Mouse (Mus musculus): ENCODE measurements around the gene Scube2. TPM values are rescaled to one million over a fixed set of nuclear protein-coding genes. Genes with fewer than 3 reads are reported as not detected.

Gene Scube2
- polyA plus RNA-seq, 1 experiment from 2014 or later, result 0.38 TPM

DNA sequence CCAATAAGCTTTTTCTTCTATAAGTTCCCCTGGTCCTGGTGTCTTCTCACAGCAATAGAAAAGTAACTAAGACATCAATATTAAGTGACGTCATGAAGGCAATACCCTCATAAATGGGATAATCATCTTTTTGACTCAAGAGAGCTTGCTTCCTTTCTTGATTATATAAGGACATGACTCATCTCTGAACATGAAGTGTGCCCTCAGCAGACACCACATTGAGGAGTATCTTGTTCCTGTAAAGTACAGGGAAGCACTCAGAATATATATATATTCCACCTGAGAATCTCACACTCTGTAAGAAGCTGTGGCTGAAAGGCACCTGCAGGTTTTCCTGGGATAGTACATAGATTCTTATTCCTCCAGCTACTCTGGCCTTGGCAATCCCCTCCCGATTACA, 17.1 kb upstream of the Scube2 start:
- no peak overlapping the region for H3K4me2 ChIP-seq

GRCm38 (mm10) chr7:109881561-109882099, 16.2 kb upstream of the Scube2 start:
- no peaks in the 10 kb centered on the region for H3K4me1 ChIP-seq (replicated peaks; ENCODE audit: control insufficient read depth, insufficient read depth, low read length)
- H3K36me3 ChIP-seq (ENCODE audit: control insufficient read depth, insufficient read depth, low read length), result no peaks in the 10 kb centered on the region
- no peak for DNase-seq (ENCODE audit: low spot score)
- no peak overlapping the region for H3K4me3 ChIP-seq (ENCODE audit: low read depth, low read length)
- H3K9me3 ChIP-seq (ENCODE audit: control insufficient read depth, low read length), result no peaks in the 10 kb centered on the region
- no peaks in the 10 kb centered on the region for H3K27me3 ChIP-seq (replicated peaks; ENCODE audit: control insufficient read depth, insufficient read depth, low read length)
- H3K9ac ChIP-seq (ENCODE audit: low read depth, low read length), result no peak overlapping the region
- WGBS, result 54% methylated on average over 2 of the region's 2 CpGs
- no peak overlapping the region for H3K4me2 ChIP-seq
- H3K27ac ChIP-seq (ENCODE audit: low read depth, low read length), result no peak overlapping the region
- ATAC-seq (replicated peaks; ENCODE audit: low FRiP score), result no peak

More for the DNA sequence above, 17.1 kb upstream of the Scube2 start:
- Histone ChIP-seq H3K4me1 (replicated peaks; ENCODE audit: control insufficient read depth, insufficient read depth, low read length) (no peaks in the 10 kb centered on the region), H3K9me3 (ENCODE audit: control insufficient read depth, low read length) (no peaks in the 10 kb centered on the region), H3K27ac (ENCODE audit: low read depth, low read length) (no peak overlapping the region), H3K36me3 (ENCODE audit: control insufficient read depth, insufficient read depth, low read length) (no peaks in the 10 kb centered on the region), H3K4me3 (ENCODE audit: low read depth, low read length) (no peak overlapping the region), H3K27me3 (replicated peaks; ENCODE audit: control insufficient read depth, insufficient read depth, low read length) (no peaks in the 10 kb centered on the region), H3K9ac (ENCODE audit: low read depth, low read length) (no peak overlapping the region)
- ATAC-seq (replicated peaks; ENCODE audit: low FRiP score) (no peak), DNase-seq (ENCODE audit: low spot score) (no peak)
- 86% methylated on average over 2 of the region's 2 CpGs for WGBS

DNA sequence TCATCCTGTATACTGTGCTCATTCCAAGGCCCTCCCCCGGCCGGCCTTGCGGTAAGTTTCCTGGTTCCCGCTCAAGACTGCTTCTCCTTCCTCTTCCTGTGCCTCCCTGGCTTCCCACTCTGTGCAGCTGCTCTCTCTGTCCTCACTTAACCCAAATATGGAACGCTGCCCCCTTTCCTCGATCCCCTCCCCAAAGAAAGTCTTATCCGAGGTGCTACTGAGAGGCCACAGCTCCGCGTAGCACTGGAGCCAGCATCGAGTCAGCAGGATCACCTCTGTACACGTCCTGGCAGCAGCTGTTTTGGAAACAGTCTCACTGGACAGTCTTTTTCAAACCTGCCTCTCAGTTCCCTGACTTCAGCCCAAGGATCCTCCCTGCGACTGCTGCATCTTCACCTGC, 13.7 kb upstream of the Scube2 start:
- no peaks in the 10 kb centered on the region for H3K36me3 ChIP-seq (ENCODE audit: control insufficient read depth, insufficient read depth, low read length)
- H3K4me2 ChIP-seq, result no peak overlapping the region
- no peak overlapping the region for H3K27ac ChIP-seq (ENCODE audit: low read depth, low read length)
- H3K27me3 ChIP-seq (replicated peaks; ENCODE audit: control insufficient read depth, insufficient read depth, low read length), result no peaks in the 10 kb centered on the region
- H3K9me3 ChIP-seq (ENCODE audit: control insufficient read depth, low read length), result no peaks in the 10 kb centered on the region
- no peaks in the 10 kb centered on the region for H3K4me1 ChIP-seq (replicated peaks; ENCODE audit: control insufficient read depth, insufficient read depth, low read length)
- H3K4me3 ChIP-seq (ENCODE audit: low read depth, low read length), result no peak overlapping the region
- ATAC-seq (replicated peaks; ENCODE audit: low FRiP score), result no peak
- DNase-seq (ENCODE audit: low spot score), result no peak
- 45% methylated on average over 12 of the region's 12 CpGs for WGBS
- no peak overlapping the region for H3K9ac ChIP-seq (ENCODE audit: low read depth, low read length)

GRCm38 (mm10) chr7:109876085-109876484, 10.6 kb upstream of the Scube2 start:
- no peaks in the 10 kb centered on the region for H3K36me3 ChIP-seq (ENCODE audit: control insufficient read depth, insufficient read depth, low read length)
- ATAC-seq (replicated peaks; ENCODE audit: low FRiP score) (no peak), DNase-seq (ENCODE audit: low spot score) (no peak)
- no peaks in the 10 kb centered on the region; the same call in 1 of the 2 replicates for H3K27me3 ChIP-seq (replicated peaks; ENCODE audit: control insufficient read depth, insufficient read depth, low read length)
- WGBS, result 67% methylated on average over 8 of the region's 8 CpGs
- H3K4me3 ChIP-seq (ENCODE audit: low read depth, low read length), result no peak overlapping the region
- no peak overlapping the region for H3K4me2 ChIP-seq
- no peaks in the 10 kb centered on the region for H3K4me1 ChIP-seq (replicated peaks; ENCODE audit: control insufficient read depth, insufficient read depth, low read length)
- H3K27ac ChIP-seq (ENCODE audit: low read depth, low read length), result no peak overlapping the region
- H3K9me3 ChIP-seq (ENCODE audit: control insufficient read depth, low read length), result no peaks in the 10 kb centered on the region
- H3K9ac ChIP-seq (ENCODE audit: low read depth, low read length), result no peak overlapping the region

DNA sequence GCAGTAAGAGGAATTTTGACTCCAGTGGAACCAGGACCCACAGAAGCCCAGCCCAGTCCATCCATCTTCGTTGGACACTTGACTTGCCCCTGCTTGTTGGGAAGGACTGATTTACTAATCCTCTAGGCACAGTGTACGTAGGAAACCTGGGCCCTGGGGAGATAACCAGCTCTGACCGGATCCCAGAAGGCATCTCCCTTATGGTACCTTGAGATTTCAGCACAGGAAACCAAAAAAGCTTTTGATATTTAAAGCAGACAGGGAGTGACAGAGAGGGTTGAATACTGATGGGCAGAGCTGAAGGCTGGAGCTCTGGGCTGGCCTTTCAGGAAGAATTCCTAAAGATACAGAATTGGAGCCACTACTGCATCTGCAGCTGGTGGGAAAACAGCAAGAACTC, 10.1 kb upstream of the Scube2 start:
- 30% methylated on average over 3 of the region's 3 CpGs for WGBS

DNA sequence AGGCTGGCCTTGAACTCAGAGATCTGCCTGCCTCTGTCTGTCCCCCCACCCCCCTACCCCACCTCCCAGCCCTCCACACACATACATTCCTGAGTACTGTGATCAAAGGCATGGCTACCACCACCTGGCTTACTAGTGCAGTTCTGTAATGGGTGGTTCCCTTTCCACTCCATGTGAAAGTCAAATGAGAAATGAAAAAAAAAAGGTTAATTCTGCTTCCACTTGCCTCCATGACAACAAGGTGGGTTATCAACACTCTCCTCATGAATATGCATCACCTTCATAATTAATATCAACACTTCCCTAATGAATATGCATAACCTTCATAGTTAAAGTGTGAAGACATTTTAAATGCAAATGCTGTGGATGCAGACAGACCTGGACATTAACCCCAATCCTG, 9.6 kb upstream of the Scube2 start:
- H3K4me3 ChIP-seq (ENCODE audit: low read depth, low read length), result no peak overlapping the region
- ATAC-seq (replicated peaks; ENCODE audit: low FRiP score), result no peak
- H3K27ac ChIP-seq (ENCODE audit: low read depth, low read length), result no peak overlapping the region
- H3K4me1 ChIP-seq (replicated peaks; ENCODE audit: control insufficient read depth, insufficient read depth, low read length), result no peaks in the 10 kb centered on the region
- no peak overlapping the region for H3K9ac ChIP-seq (ENCODE audit: low read depth, low read length)
- H3K4me2 ChIP-seq, result no peak overlapping the region
- no peaks in the 10 kb centered on the region for H3K9me3 ChIP-seq (ENCODE audit: control insufficient read depth, low read length)
- no peaks in the 10 kb centered on the region; the same call in 1 of the 2 replicates for H3K27me3 ChIP-seq (replicated peaks; ENCODE audit: control insufficient read depth, insufficient read depth, low read length)
- no peak for DNase-seq (ENCODE audit: low spot score)
- H3K36me3 ChIP-seq (ENCODE audit: control insufficient read depth, insufficient read depth, low read length), result no peaks in the 10 kb centered on the region

More for the DNA sequence above, 10.1 kb upstream of the Scube2 start:
- Histone ChIP-seq H3K9me3 (ENCODE audit: control insufficient read depth, low read length) (no peaks in the 10 kb centered on the region), H3K4me3 (ENCODE audit: low read depth, low read length) (no peak overlapping the region), H3K4me1 (replicated peaks; ENCODE audit: control insufficient read depth, insufficient read depth, low read length) (no peaks in the 10 kb centered on the region), H3K4me2 (no peak overlapping the region), H3K9ac (ENCODE audit: low read depth, low read length) (no peak overlapping the region), H3K27me3 (replicated peaks; ENCODE audit: control insufficient read depth, insufficient read depth, low read length) (no peaks in the 10 kb centered on the region; the same call in 1 of the 2 replicates), H3K27ac (ENCODE audit: low read depth, low read length) (no peak overlapping the region), H3K36me3 (ENCODE audit: control insufficient read depth, insufficient read depth, low read length) (no peaks in the 10 kb centered on the region)
- ATAC-seq (replicated peaks; ENCODE audit: low FRiP score) (no peak), DNase-seq (ENCODE audit: low spot score) (no peak)

DNA sequence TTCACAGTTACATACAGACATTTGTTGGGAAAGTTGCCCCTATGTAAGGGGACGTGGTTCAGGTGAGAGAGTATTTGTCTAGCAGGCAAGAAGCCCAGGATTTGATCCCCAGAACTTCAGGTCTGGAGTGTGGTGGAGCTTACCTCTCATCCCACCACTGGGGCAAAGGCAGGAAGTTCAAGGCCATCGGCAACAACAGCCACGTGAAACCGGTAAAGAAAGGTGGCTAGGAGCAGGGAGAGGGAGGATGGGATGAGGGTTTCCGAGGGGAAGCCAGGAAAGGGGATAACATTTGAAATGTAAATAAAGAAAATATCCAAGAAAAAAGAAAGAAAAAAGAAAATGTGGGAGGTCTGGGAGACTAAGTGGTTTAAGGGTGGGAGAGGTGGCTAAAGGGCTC, 7.7 kb upstream of the Scube2 start:
- no peak overlapping the region for H3K27ac ChIP-seq (ENCODE audit: low read depth, low read length)
- no peak overlapping the region for H3K4me2 ChIP-seq
- 59% methylated on average over 5 of the region's 5 CpGs for WGBS

DNA sequence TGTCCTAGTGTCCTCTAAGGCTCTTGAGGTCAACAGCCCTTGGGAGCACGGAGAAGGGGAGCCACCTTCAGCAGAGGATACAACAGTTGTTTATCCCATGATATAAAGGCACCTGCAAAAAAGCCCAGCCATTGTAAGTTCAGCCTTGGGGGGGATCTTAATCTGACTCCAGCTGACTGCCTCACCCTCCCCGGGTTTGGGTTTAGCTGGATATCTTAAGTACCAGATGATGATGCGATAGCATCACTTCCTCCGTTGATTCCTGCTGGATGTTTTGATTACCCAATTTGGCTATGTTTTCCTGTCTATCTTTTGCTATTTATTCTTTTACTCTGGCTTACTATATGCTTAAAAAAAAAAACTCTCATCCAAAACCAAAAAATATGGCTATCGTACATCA, 5.8 kb upstream of the Scube2 start:
- Histone ChIP-seq H3K9me3 (ENCODE audit: control insufficient read depth, low read length) (no peaks in the 10 kb centered on the region), H3K36me3 (ENCODE audit: control insufficient read depth, insufficient read depth, low read length) (no peaks in the 10 kb centered on the region), H3K4me1 (replicated peaks; ENCODE audit: control insufficient read depth, insufficient read depth, low read length) (no peaks in the 10 kb centered on the region), H3K9ac (ENCODE audit: low read depth, low read length) (no peak overlapping the region), H3K27me3 (replicated peaks; ENCODE audit: control insufficient read depth, insufficient read depth, low read length) (peaks cover 18% of the 10 kb centered on the region), H3K4me2 (no peak overlapping the region), H3K4me3 (ENCODE audit: low read depth, low read length) (no peak overlapping the region), H3K27ac (ENCODE audit: low read depth, low read length) (no peak overlapping the region)
- ATAC-seq (replicated peaks; ENCODE audit: low FRiP score) (no peak), DNase-seq (ENCODE audit: low spot score) (no peak)
- WGBS, result 68% methylated on average over 5 of the region's 5 CpGs

More for the DNA sequence above, 7.7 kb upstream of the Scube2 start:
- no peak overlapping the region for H3K9ac ChIP-seq (ENCODE audit: low read depth, low read length)
- H3K9me3 ChIP-seq (ENCODE audit: control insufficient read depth, low read length), result no peaks in the 10 kb centered on the region
- DNase-seq (ENCODE audit: low spot score) (no peak), ATAC-seq (replicated peaks; ENCODE audit: low FRiP score) (no peak)
- H3K4me1 ChIP-seq (replicated peaks; ENCODE audit: control insufficient read depth, insufficient read depth, low read length), result no peaks in the 10 kb centered on the region
- no peaks in the 10 kb centered on the region for H3K36me3 ChIP-seq (ENCODE audit: control insufficient read depth, insufficient read depth, low read length)
- H3K27me3 ChIP-seq (replicated peaks; ENCODE audit: control insufficient read depth, insufficient read depth, low read length), result peaks cover 1% of the 10 kb centered on the region; the same call in 1 of the 2 replicates
- H3K4me3 ChIP-seq (ENCODE audit: low read depth, low read length), result no peak overlapping the region

DNA sequence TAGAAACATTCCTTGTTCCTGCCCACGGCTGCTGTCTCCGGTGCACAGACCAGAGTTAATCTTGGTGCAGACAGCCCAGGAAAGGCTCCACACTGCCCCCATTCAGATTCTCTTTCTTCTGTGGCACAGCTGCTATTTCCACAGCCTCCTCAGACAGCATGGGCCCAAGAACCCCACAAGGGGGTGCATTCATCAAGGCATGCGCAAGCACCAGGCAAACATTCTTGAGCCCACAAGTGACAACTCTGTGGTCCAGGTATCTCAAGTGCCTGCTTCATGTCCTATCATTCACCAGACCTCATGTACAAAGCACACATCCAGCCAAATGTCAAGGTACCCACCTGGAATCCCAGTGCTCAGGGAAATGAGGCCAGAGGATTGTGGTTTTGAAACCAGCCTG, 3.0 kb upstream of the Scube2 start:
- WGBS, result 33% methylated on average over 3 of the region's 3 CpGs
- H3K4me3 ChIP-seq (ENCODE audit: low read depth, low read length), result no peak overlapping the region
- no peak for ATAC-seq (replicated peaks; ENCODE audit: low FRiP score)
- H3K36me3 ChIP-seq (ENCODE audit: control insufficient read depth, insufficient read depth, low read length), result no peaks in the 10 kb centered on the region
- H3K27me3 ChIP-seq (replicated peaks; ENCODE audit: control insufficient read depth, insufficient read depth, low read length), result peaks cover 46% of the 10 kb centered on the region
- no peak overlapping the region for H3K4me2 ChIP-seq
- no peaks in the 10 kb centered on the region for H3K9me3 ChIP-seq (ENCODE audit: control insufficient read depth, low read length)
- DNase-seq (ENCODE audit: low spot score), result no peak
- 0 out of 2 replicates have a peak, but pooled peaks cover 8% of the 10 kb centered on the region for H3K4me1 ChIP-seq (replicated peaks; ENCODE audit: control insufficient read depth, insufficient read depth, low read length)
- no peak overlapping the region for H3K27ac ChIP-seq (ENCODE audit: low read depth, low read length)
- H3K9ac ChIP-seq (ENCODE audit: low read depth, low read length), result no peak overlapping the region

Measured in liver, embryonic 11.5 days (tissue).